Comparison of ENCODE assay signal across 8 mouse cellular contexts in the genomic region with DNA sequence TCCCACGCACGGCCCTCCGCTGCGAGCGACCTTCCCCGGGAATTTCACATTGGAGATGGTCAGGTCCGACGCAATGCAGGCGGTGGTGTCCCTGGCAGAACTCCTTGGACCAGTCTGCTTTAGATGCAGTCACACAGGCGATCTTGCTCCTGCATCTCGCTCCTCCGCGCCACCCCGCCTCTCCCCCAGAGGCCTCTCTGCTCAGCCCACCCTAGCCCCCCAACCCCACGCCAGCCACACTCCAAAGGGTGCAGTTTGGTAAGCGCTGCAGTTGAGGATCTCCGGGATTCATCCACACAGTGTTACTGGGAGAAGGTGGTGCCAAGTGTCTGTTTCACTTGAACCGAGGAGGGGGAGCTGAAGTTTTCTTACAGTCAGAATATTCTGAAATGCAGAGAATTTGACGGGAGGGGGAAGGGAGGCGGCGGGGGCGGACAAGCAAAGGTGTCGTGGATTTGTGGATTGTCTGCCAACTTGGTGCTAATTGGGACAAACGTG. TPM values are rescaled to one million over a fixed set of nuclear protein-coding genes. Genes with fewer than 3 reads are reported as not detected.
A peak's percentile ranks its signal among the peaks of the same experiment; 100 is the strongest.
DNase-seq lines count a peak whose midpoint lies in the region; ATAC-seq lines count a peak whose summit lies in the region.

No protein-coding gene starts in this region.

- no peaks in the 10 kb centered on the region for H3K36me3 ChIP-seq in heart, embryonic 11.5 days (ENCODE audit: control insufficient read depth, insufficient read depth, low read length)
- no peaks in the 10 kb centered on the region for H3K36me3 ChIP-seq in forebrain, embryonic 14.5 days (ENCODE audit: control insufficient read depth, insufficient read depth, low read length)
- no peaks in the 10 kb centered on the region for H3K36me3 ChIP-seq in neural tube, embryonic 11.5 days (ENCODE audit: control insufficient read depth, insufficient read depth, low read length)

- H3K4me3 ChIP-seq in heart, embryonic 11.5 days (ENCODE audit: low read depth, low read length): peak overlapping the region; percentile 54
- H3K4me3 ChIP-seq in forebrain, embryonic 14.5 days (ENCODE audit: low read depth, low read length): peak overlapping the region; percentile 57
- peak overlapping the region; percentile 49 for H3K4me3 ChIP-seq in neural tube, embryonic 11.5 days (ENCODE audit: low read depth, low read length)

- 0 out of 2 replicates have a peak, but pooled peaks have one; percentile 35 for ATAC-seq in heart, embryonic 11.5 days (replicated peaks; ENCODE audit: insufficient number of reproducible peaks, low FRiP score, low TSS enrichment)
- peak; percentile 51 for ATAC-seq in forebrain, embryonic 14.5 days
- peak; percentile 43 for ATAC-seq in neural tube, embryonic 11.5 days (ENCODE audit: insufficient read depth, low FRiP score, low TSS enrichment)
- no peak for ATAC-seq in megakaryocyte-erythroid progenitor cell, adult 5-6 weeks (replicated peaks; ENCODE audit: low FRiP score, low TSS enrichment, poor library complexity, severe bottlenecking)

- under 1% methylated on average over 22 of the region's 24 CpGs for WGBS in heart, embryonic 11.5 days (ENCODE audit: insufficient replicate concordance)
- under 1% methylated on average over 24 of the region's 24 CpGs for WGBS in forebrain, embryonic 14.5 days
- under 1% methylated on average over 24 of the region's 24 CpGs for WGBS in neural tube, embryonic 11.5 days

- H3K27ac ChIP-seq in heart, embryonic 11.5 days (ENCODE audit: low read depth, low read length): no peak overlapping the region
- H3K27ac ChIP-seq in forebrain, embryonic 14.5 days (ENCODE audit: low read depth, low read length): peak overlapping the region; percentile 17; the same call in 1 of the 2 replicates
- H3K27ac ChIP-seq in neural tube, embryonic 11.5 days (ENCODE audit: low read depth, low read length): no peak overlapping the region

- no peaks in the 10 kb centered on the region for H3K9me3 ChIP-seq in heart, embryonic 11.5 days (replicated peaks; ENCODE audit: control insufficient read depth, low read length)
- no peaks in the 10 kb centered on the region for H3K9me3 ChIP-seq in forebrain, embryonic 14.5 days (replicated peaks; ENCODE audit: control insufficient read depth, low read length)
- no peaks in the 10 kb centered on the region for H3K9me3 ChIP-seq in neural tube, embryonic 11.5 days (ENCODE audit: control insufficient read depth, low read length)

- 0 out of 2 replicates have a peak overlapping the region, but pooled peaks have one; percentile 1 for H3K9ac ChIP-seq in heart, embryonic 11.5 days (ENCODE audit: low read depth, low read length)
- peak overlapping the region; percentile 61 for H3K9ac ChIP-seq in forebrain, embryonic 14.5 days (ENCODE audit: low read length)
- peak overlapping the region; percentile 19 for H3K9ac ChIP-seq in neural tube, embryonic 11.5 days (ENCODE audit: low read length)

- no peak for DNase-seq in heart, adult 11 months
- DNase-seq in cerebellum, adult 11 months: peak; percentile 70
- DNase-seq in forebrain, embryonic 14.5 days (ENCODE audit: low spot score): peak; percentile 44
- peak; percentile 41 for DNase-seq in layer of hippocampus, postnatal 36 days
- peak; percentile 36 for DNase-seq in neural tube, embryonic 11.5 days (ENCODE audit: low spot score)
- DNase-seq in adrenal gland, adult 2 months: no peak

- H3K4me2 ChIP-seq in heart, embryonic 11.5 days: peak overlapping the region; percentile 96
- peak overlapping the region; percentile 99 for H3K4me2 ChIP-seq in forebrain, embryonic 14.5 days (ENCODE audit: low read length)
- peak overlapping the region; percentile 98 for H3K4me2 ChIP-seq in neural tube, embryonic 11.5 days (ENCODE audit: low read depth)

- peaks cover 25% of the 10 kb centered on the region for H3K4me1 ChIP-seq in heart, embryonic 11.5 days (ENCODE audit: control insufficient read depth, insufficient read depth, low read length)
- H3K4me1 ChIP-seq in forebrain, embryonic 14.5 days (ENCODE audit: control insufficient read depth, insufficient read depth, low read length): peaks cover 4% of the 10 kb centered on the region; the same call in 1 of the 2 replicates
- peaks cover 5% of the 10 kb centered on the region; the same call in 1 of the 2 replicates for H3K4me1 ChIP-seq in neural tube, embryonic 11.5 days (ENCODE audit: control insufficient read depth, insufficient read depth, low read length)

- H3K27me3 ChIP-seq in heart, embryonic 11.5 days (ENCODE audit: control insufficient read depth, insufficient read depth, low read length): peaks cover 75% of the 10 kb centered on the region
- peaks cover 37% of the 10 kb centered on the region for H3K27me3 ChIP-seq in forebrain, embryonic 14.5 days (replicated peaks; ENCODE audit: control insufficient read depth, insufficient read depth, low read length)
- H3K27me3 ChIP-seq in neural tube, embryonic 11.5 days (ENCODE audit: control insufficient read depth, insufficient read depth, low read length): peaks cover 51% of the 10 kb centered on the region

RNA-seq across cellular contexts. Expression of a gene that starts 1.1 kb away (rescaled TPM):
- 0.08 and 0.31 TPM in 2 replicates for polyA plus RNA-seq in heart, embryonic 11.5 days (2014; fragmentation: Nextera tagmentation; extraction: Ambion mirVana)
- 2.5 and 2.8 TPM in 2 replicates for polyA plus RNA-seq in forebrain, embryonic 14.5 days (2014; fragmentation: Nextera tagmentation; extraction: Ambion mirVana)
- total RNA-seq in layer of hippocampus, postnatal 36 days (2021): 100 to 1,000 TPM; 110 to 114 TPM
- 1.4 and 1.5 TPM in 2 replicates for polyA plus RNA-seq in neural tube, embryonic 11.5 days (2014; fragmentation: Nextera tagmentation; extraction: Ambion mirVana)
- not detected in 2 replicates for total RNA-seq in megakaryocyte-erythroid progenitor cell, adult 5-6 weeks (2014; fragmentation: Nextera tagmentation)
- total RNA-seq in megakaryocyte-erythroid progenitor cell, adult 5-6 weeks (2017): not detected in 2 replicates
- 1 to 10 TPM; 1.2 to 1.9 TPM for total RNA-seq in adrenal gland, adult 2 months (2021)
- polyA plus RNA-seq in adrenal gland, adult 2 months (2012; rRNA removed): 0.71 and 0.79 TPM in 2 replicates

Comparison
In these comparisons a context has a peak if more than half of its experiments do, and no peak if none do; other contexts are left out.
1. H3K9ac ChIP-seq: peak in every context shown above with its lines; median percentile 61 in forebrain, embryonic 14.5 days; 19 in neural tube, embryonic 11.5 days; 1 in heart, embryonic 11.5 days.
2. DNase-seq: peak in cerebellum, adult 11 months (single experiment), forebrain, embryonic 14.5 days (single experiment), layer of hippocampus, postnatal 36 days (2 of 2) and neural tube, embryonic 11.5 days (single experiment); none in heart, adult 11 months (single experiment) and adrenal gland, adult 2 months (single experiment).
3. Peak in every context shown above with its lines, with median percentiles within 50 percentile points of each other: H3K4me2 ChIP-seq and H3K4me3 ChIP-seq.